Mouse (Mus musculus) intestine, embryonic 15.5 days (tissue): ENCODE data around the gene Ltv1. TPM values are rescaled to one million over a fixed set of nuclear protein-coding genes. Genes with fewer than 3 reads are reported as not detected.
A peak's percentile ranks its signal among the peaks of the same experiment; 100 is the strongest.

ENCODE experiments used
- ATAC-seq: fragments of 200-750 bp; cut with Nextera tagmentation; 2 replicates; pipeline ENCODE4 v1.8.0; 2017; ENCODE audit warnings: moderate TSS enrichment, moderate library complexity
- H3K27ac ChIP-seq: fragments of 300-500 bp; sonication (generic); 2 replicates; pipeline ENCODE4 v1.5.1; 2015; ENCODE audit warnings: mild to moderate bottlenecking, inconsistent platforms
- H3K27me3 ChIP-seq: fragments of 300-500 bp; sonication (generic); replicated peaks from 2 replicates; pipeline ENCODE4 v1.6.1; 2015; ENCODE audit warnings: inconsistent platforms
- H3K36me3 ChIP-seq: fragments of 300-500 bp; sonication (generic); 2 replicates; pipeline ENCODE4 v1.6.1; 2015; ENCODE audit warnings: inconsistent platforms
- H3K4me1 ChIP-seq: fragments of 300-500 bp; sonication (generic); replicated peaks from 2 replicates; pipeline ENCODE4 v1.6.1; 2015; ENCODE audit warnings: inconsistent platforms
- H3K4me2 ChIP-seq: fragments of 300-500 bp; sonication (generic); replicated peaks from 2 replicates; pipeline ENCODE4 v1.6.1; 2015; ENCODE audit warnings: mild to moderate bottlenecking, inconsistent platforms
- H3K4me3 ChIP-seq: fragments of 300-500 bp; sonication (generic); replicated peaks from 2 replicates; pipeline ENCODE4 v1.5.1; 2015; ENCODE audit warnings: inconsistent platforms
- H3K9ac ChIP-seq: fragments of 300-500 bp; sonication (generic); 2 replicates; pipeline ENCODE4 v1.6.1; 2015; ENCODE audit warnings: inconsistent platforms
- H3K9me3 ChIP-seq: fragments of 300-500 bp; sonication (generic); 2 replicates; pipeline ENCODE4 v1.6.1; 2016; ENCODE audit warnings: inconsistent platforms
- WGBS: fragments of 180-500 bp; shearing (Covaris S2); methylation state at CpG from one replicate; pipeline ENCODE4 v1.1.7; 2015; 5-methylcytosine and 5-hydroxymethylcytosine counted together
- polyA plus RNA-seq: library from polyadenylated mRNA; unstranded; fragments of >200 nt; fragmentation: Nextera tagmentation; extraction: Ambion mirVana; gene quantifications from 2 replicates; pipeline ENCODE4 v1.2.1, GENCODE M21; 2015

Gene Ltv1
- polyA plus RNA-seq, 1 experiment from 2014 or later, result 82.0 TPM

DNA sequence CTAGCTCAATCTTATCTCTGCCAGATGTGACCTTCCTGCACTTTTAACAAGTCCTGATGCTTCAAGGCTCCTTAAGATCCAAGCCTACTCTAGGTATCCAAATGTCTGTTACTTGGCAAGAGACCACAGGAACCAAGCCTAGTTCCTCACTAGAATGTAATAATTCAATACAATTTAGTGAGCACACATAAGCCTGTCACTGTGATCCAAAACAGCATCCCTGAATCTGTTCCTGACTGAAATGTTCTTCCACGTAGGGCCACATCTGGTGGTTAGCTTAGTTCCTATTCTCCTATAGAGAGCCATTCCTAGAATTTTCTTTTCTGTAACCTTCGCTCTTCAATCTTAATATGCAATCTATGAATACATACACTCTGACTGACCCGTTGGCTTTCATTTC is 6.2 kb downstream of the Ltv1 start:
- H3K9ac ChIP-seq, result no peak overlapping the region
- 0 out of 2 replicates have a peak overlapping the region, but pooled peaks have one; percentile 37 for H3K27ac ChIP-seq
- 66% methylated on average over 3 of the region's 3 CpGs for WGBS
- no peaks in the 10 kb centered on the region for H3K9me3 ChIP-seq
- peaks cover 14% of the 10 kb centered on the region for H3K36me3 ChIP-seq
- H3K4me3 ChIP-seq, result no peak overlapping the region
- H3K27me3 ChIP-seq, result no peaks in the 10 kb centered on the region
- ATAC-seq, result no peak
- H3K4me1 ChIP-seq, result peaks cover 4% of the 10 kb centered on the region
- H3K4me2 ChIP-seq, result no peak overlapping the region

DNA sequence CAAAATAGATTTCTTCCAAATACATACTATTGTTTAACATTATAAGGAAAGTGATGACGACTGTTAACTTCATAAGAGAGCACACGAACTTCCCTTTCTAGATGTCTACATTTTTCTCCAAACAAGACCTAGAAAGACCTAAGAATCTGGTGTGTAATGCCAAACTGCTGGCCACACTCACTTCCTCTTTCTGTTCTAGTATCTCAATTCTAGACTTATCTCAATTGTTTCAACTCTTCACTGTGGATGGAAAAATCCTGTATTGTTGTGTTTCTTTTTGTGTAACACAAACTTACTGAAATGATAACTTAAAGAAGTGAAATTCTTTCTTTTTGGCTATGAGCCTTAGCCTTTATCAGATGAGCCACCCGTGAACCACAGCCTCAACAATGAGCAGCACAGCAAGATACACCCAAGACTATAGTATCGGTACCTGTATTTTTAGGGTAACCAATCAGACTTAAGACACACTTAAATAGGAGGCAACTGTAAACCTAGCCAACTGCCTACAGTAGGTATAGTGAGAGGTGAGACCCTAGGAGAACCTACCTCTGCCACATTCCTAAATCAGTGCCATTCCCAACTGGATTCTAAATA is 8.7 kb downstream of the Ltv1 start:
- no peaks in the 10 kb centered on the region for H3K9me3 ChIP-seq
- peaks cover 24% of the 10 kb centered on the region for H3K36me3 ChIP-seq
- WGBS, result 85% methylated on average over 4 of the region's 4 CpGs
- ATAC-seq, result no peak
- H3K4me1 ChIP-seq, result 0 out of 2 replicates have a peak, but pooled peaks cover 2% of the 10 kb centered on the region
- H3K27ac ChIP-seq, result no peak overlapping the region
- no peak overlapping the region for H3K4me2 ChIP-seq
- no peak overlapping the region for H3K4me3 ChIP-seq
- no peaks in the 10 kb centered on the region for H3K27me3 ChIP-seq
- no peak overlapping the region for H3K9ac ChIP-seq

DNA sequence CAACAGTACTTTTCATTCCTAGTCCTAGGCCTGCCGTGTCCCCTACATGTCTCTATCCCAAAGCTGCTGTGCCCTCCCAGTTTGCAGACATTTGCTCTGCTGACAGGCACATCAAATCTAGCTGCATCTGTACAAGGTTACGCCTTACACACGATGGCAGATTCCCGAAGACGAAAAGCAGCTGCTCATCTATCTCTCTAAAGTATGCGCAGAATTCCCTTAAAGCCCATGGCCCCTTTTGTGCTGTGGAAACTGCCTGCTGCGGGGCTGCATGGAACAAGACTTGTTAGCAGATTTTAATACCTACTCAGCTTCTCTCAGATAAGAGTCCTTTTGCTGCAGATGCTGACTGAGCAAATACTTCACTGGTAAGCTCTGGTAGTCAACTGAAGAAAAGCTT is 12.8 kb downstream of the Ltv1 start:
- Histone ChIP-seq H3K36me3 (peaks cover 35% of the 10 kb centered on the region), H3K27ac (peak overlapping the region; percentile 60; the same call in 1 of the 2 replicates), H3K4me1 (0 out of 2 replicates have a peak, but pooled peaks cover 2% of the 10 kb centered on the region), H3K27me3 (no peaks in the 10 kb centered on the region), H3K9me3 (no peaks in the 10 kb centered on the region), H3K9ac (no peak overlapping the region), H3K4me3 (no peak overlapping the region), H3K4me2 (no peak overlapping the region)
- ATAC-seq, result no peak
- WGBS, result 52% methylated on average over 7 of the region's 7 CpGs

DNA sequence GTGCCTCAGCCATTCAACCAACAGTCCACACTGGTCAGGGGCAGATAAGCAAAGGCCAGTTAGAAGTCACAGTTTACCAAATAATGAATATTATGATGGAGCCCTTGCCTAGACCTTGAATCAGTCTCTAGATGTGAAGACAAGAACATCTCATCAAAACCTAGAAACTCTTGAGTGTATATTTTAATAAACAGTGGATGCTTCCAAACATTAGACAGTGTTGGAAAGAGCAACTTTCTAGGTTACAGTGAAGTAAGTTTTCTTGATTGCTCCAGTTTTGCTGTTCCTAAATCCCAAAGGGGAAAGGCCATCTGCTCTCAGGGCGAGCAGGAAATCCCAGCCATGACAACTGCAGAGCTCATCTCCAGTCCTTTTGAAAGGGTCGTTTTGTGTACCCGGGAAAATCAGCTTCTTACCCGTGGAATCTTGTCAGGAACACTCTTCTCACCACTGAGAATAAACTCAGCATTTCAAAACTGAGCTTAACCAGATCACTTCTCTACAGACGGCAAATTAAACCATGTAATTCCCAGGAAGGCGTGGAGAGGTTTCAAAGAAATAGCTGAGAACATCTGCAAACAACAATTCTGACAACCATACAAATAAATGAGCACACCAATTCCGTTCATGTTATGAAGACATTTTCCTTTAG is 14.9 kb downstream of the Ltv1 start, which contains the start of gene Zc2hc1b:
Gene Zc2hc1b, minus strand, starts transcription at position 51 of the 652 bp plus-strand sequence.
- WGBS, result 45% methylated on average over 7 of the region's 7 CpGs
- Histone ChIP-seq H3K27me3 (no peaks in the 10 kb centered on the region), H3K36me3 (peaks cover 30% of the 10 kb centered on the region), H3K4me2 (no peak within 1 kb of the TSS), H3K9ac (no peak within 1 kb of the TSS), H3K9me3 (no peaks in the 10 kb centered on the region), H3K4me1 (0 out of 2 replicates have a peak, but pooled peaks cover 2% of the 10 kb centered on the region), H3K27ac (0 out of 2 replicates have a peak within 1 kb of the TSS, but pooled peaks have one; percentile 18), H3K4me3 (no peak within 1 kb of the TSS)
- ATAC-seq, result no peak

DNA sequence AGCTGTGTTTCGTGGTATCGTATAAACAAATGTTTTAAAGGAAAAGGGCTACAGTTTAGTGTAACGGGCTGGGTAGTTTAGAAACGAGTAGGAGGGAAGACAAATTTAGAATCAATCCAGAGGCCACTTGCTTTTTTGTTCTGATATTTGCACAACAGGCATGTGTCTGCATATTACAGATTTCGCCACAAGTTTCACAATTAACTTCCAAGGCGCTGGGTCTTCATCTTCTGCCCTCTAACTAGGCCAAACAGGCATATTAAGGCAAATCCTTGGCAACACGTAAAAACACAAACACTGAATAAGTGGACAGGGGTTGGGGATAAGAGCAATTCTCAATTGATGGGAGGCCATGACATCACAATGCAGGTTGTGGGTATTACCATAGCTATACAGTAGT is 17.1 kb downstream of the Ltv1 start:
- H3K4me1 ChIP-seq, result peaks cover 16% of the 10 kb centered on the region
- no peak for ATAC-seq
- WGBS, result 63% methylated on average over 7 of the region's 7 CpGs
- peaks cover 19% of the 10 kb centered on the region for H3K36me3 ChIP-seq
- no peak overlapping the region for H3K27ac ChIP-seq
- no peak overlapping the region for H3K4me2 ChIP-seq
- H3K27me3 ChIP-seq, result no peaks in the 10 kb centered on the region
- H3K9me3 ChIP-seq, result no peaks in the 10 kb centered on the region
- no peak overlapping the region for H3K4me3 ChIP-seq
- H3K9ac ChIP-seq, result no peak overlapping the region

DNA sequence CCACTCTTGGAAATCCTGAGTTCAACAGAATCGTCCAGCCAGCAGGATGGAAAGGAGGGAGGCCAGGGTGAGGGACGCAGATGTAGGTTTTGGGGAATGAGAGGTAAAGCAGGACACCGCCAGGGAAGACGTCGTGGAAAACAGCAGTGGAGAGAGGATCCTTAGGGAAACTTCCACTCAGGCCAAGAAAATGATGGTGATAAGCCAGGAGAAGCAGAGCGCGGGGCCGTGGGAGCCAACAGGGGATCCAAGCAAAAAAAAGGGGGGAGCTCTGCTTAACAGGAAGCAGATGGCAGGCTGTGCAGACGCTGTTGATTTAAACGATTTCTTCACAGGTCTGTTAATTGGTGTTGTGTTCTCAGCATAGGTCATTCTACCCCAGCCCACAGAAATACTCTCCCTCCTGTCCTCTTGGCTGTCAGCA is 20.2 kb downstream of the Ltv1 start:
- Histone ChIP-seq H3K27ac (peak overlapping the region; percentile 64), H3K9ac (no peak overlapping the region), H3K27me3 (no peaks in the 10 kb centered on the region), H3K9me3 (no peaks in the 10 kb centered on the region), H3K36me3 (peaks cover 9% of the 10 kb centered on the region; the same call in 1 of the 2 replicates), H3K4me1 (peaks cover 18% of the 10 kb centered on the region), H3K4me2 (no peak overlapping the region), H3K4me3 (no peak overlapping the region)
- WGBS, result 38% methylated on average over 10 of the region's 10 CpGs
- ATAC-seq, result peak; percentile 63

DNA sequence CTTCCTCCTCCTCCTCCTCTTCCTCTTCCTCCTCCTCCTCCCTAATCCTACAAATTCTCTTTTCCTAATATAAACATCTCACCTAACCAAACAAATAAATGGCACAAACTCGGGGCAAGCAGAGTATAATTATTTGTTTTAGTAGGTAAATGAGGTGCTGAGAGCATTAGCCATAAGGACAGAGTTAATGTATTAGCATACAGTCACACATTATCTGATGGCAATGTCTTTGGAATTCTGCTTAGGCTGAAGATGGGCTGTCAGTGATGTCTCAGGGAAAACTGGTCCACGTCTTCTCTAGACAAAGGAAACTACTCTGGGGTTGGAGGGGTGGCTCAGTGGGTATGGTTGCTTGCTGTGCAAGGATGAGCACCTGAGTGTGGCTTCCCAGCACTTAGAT is 21.5 kb downstream of the Ltv1 start:
- H3K36me3 ChIP-seq, result no peaks in the 10 kb centered on the region; the same call in 1 of the 2 replicates
- peaks cover 18% of the 10 kb centered on the region for H3K4me1 ChIP-seq
- no peaks in the 10 kb centered on the region for H3K9me3 ChIP-seq
- no peak for ATAC-seq
- no peak overlapping the region for H3K4me3 ChIP-seq
- 39% methylated on average over 2 of the region's 2 CpGs for WGBS
- H3K4me2 ChIP-seq, result no peak overlapping the region
- H3K9ac ChIP-seq, result no peak overlapping the region
- no peaks in the 10 kb centered on the region for H3K27me3 ChIP-seq
- peak overlapping the region; percentile 69 for H3K27ac ChIP-seq

DNA sequence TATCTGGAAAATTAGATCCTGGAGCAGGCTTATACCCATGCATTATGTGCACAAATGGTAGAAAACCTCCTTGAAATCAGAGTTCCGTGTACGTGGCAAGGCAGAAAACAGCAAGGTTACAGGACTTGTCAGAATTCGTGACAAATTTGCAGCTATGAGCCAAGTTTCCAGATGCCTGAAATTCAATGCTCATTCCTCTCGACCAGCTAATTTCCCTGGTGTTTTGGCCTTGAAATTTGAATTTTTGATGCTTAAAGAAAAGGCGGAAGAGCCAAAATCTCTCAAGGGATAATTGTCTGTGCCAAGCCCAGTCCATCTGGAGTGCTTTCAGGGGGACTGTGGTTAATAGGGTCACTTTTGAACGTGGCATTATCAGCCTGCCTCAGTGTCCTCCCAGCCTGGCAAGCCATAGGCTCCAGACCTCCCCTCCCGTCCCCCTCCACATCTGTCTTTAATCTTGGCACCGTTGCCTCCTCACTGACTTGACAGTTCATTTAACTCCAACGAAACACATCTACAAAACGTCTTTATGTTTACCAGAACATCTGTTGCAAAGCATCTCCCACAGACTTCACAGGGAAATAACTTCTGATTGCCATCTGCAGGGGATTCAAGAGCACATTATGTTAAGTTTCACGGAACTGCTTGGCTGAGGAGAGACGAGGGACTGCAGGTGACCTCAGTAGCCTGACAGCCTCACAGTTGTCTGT is 22.1 kb downstream of the Ltv1 start:
- H3K4me1 ChIP-seq, result peaks cover 18% of the 10 kb centered on the region
- H3K9me3 ChIP-seq, result no peaks in the 10 kb centered on the region
- peak overlapping the region; percentile 69 for H3K27ac ChIP-seq
- no peak overlapping the region for H3K4me3 ChIP-seq
- no peaks in the 10 kb centered on the region for H3K27me3 ChIP-seq
- WGBS, result 36% methylated on average over 12 of the region's 12 CpGs
- H3K36me3 ChIP-seq, result no peaks in the 10 kb centered on the region
- ATAC-seq, result peak; percentile 50
- no peak overlapping the region for H3K4me2 ChIP-seq
- H3K9ac ChIP-seq, result no peak overlapping the region

DNA sequence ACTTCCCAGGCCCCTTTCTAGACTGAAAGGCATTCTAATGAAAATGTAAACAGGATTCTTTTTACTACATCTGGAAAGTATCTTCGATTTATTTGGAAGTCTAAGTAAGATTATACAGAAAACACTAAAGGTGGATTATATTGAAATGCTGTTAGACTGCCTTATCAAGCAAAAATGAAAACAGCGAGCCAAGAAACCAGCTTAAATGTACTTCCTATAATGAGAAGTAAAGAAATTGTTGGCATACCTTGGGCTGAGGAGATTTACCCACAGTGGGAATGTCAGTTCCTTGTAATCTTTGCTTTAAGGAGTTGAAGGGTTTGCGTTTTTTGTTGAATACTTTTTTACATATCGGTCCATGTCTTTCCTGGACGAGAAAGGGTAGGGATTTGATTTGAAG is 24.5 kb downstream of the Ltv1 start:
- Histone ChIP-seq H3K9ac (no peak overlapping the region), H3K4me3 (no peak overlapping the region), H3K27me3 (no peaks in the 10 kb centered on the region), H3K4me1 (peaks cover 18% of the 10 kb centered on the region), H3K9me3 (no peaks in the 10 kb centered on the region), H3K27ac (0 out of 2 replicates have a peak overlapping the region, but pooled peaks have one; percentile 54), H3K4me2 (no peak overlapping the region), H3K36me3 (no peaks in the 10 kb centered on the region)
- ATAC-seq, result no peak
- WGBS, result 53% methylated on average over 5 of the region's 5 CpGs

DNA sequence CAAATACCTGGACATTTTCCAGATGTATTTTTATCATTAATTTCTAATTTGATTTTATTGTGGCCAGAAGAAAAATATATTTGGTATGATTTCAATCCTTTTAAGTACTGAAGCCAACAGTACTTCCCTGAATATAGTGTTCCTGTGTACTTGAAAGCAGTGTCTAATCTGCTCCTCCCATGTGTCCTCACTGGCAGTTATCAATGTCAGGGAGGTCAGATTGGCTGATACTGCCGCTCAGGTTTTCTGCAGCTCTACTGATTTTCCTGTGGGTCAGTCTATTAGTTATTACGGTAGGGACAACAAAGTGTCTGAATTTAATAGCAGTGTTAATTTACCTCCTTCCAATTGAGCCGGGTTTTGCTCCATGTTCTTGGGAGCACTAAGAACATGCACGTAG is 30.9 kb downstream of the Ltv1 start:
- Histone ChIP-seq H3K4me1 (no peaks in the 10 kb centered on the region), H3K4me2 (no peak overlapping the region), H3K36me3 (no peaks in the 10 kb centered on the region), H3K27ac (no peak overlapping the region), H3K4me3 (no peak overlapping the region), H3K9ac (no peak overlapping the region), H3K9me3 (no peaks in the 10 kb centered on the region), H3K27me3 (no peaks in the 10 kb centered on the region)
- WGBS, result 78% methylated on average over 4 of the region's 4 CpGs
- no peak for ATAC-seq

DNA sequence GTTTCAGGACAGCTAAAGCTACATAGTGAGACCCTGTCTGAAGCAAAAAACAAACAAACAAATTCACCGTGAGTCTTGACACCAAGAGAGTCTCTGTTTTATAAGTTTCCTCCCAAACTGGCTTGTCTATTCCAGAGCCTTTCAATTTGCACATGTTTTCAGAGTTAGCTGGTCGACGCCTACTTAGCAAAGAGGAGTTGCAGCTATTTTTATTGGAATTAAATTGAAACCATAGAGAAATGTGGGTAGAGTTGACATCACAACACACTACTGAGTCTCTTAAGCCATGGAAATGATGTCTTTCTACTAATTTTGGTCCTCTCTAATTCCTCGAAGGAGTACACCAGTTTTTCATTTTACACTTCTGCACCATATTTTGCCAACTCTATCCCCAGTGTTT is 32.1 kb downstream of the Ltv1 start:
- ATAC-seq, result no peak
- H3K36me3 ChIP-seq, result no peaks in the 10 kb centered on the region
- 91% methylated on average over 4 of the region's 4 CpGs for WGBS

DNA sequence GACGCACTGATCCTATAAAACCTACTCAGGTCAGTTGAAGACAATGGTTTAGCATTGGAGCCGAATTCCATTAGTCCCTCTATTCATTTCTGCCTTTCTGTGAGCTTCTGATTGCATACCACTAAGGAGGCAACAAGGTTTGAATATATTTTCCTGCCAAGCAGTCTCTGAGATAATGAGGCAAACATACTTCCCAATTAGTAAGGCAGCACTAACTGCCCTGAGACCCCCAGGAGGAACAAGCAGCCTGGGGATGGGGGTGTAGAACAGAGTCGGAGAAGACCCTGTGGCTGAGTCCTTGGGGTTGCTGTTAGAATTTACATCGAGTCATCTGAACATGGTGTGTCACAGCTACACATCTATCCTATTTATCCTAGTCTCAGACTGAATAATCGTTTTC is 37.6 kb downstream of the Ltv1 start:
- Histone ChIP-seq H3K9me3 (no peaks in the 10 kb centered on the region), H3K9ac (no peak overlapping the region), H3K4me3 (no peak overlapping the region), H3K27ac (no peak overlapping the region), H3K4me2 (no peak overlapping the region), H3K4me1 (no peaks in the 10 kb centered on the region), H3K36me3 (no peaks in the 10 kb centered on the region), H3K27me3 (no peaks in the 10 kb centered on the region)
- no peak for ATAC-seq
- 90% methylated on average over 5 of the region's 5 CpGs for WGBS

More for the DNA sequence above, 32.1 kb downstream of the Ltv1 start:
- Histone ChIP-seq H3K4me3 (no peak overlapping the region), H3K27me3 (no peaks in the 10 kb centered on the region), H3K27ac (no peak overlapping the region), H3K9ac (no peak overlapping the region), H3K4me2 (no peak overlapping the region), H3K4me1 (no peaks in the 10 kb centered on the region), H3K9me3 (no peaks in the 10 kb centered on the region)
